Mouse (Mus musculus) liver, embryonic 12.5 days (tissue): ENCODE results near the gene Strap. TPM values are rescaled to one million over a fixed set of nuclear protein-coding genes. Genes with fewer than 3 reads are reported as not detected.

Experiments
- ATAC-seq: fragments of 200-750 bp; cut with Nextera tagmentation; 2 replicates; pipeline ENCODE4 v1.8.0; 2017; ENCODE audit warnings: moderate number of reproducible peaks, mild to moderate bottlenecking, moderate library complexity
- H3K27ac ChIP-seq: fragments of 300-500 bp; sonication (generic); 2 replicates; pipeline ENCODE4 v1.5.1; 2016; ENCODE audit warnings: mild to moderate bottlenecking
- H3K27me3 ChIP-seq: fragments of 300-500 bp; sonication (generic); replicated peaks from 2 replicates; pipeline ENCODE4 v1.6.1; 2016; ENCODE audit warnings: mild to moderate bottlenecking, moderate library complexity
- H3K36me3 ChIP-seq: fragments of 300-500 bp; sonication (generic); 2 replicates; pipeline ENCODE4 v1.6.1; 2016; ENCODE audit warnings: mild to moderate bottlenecking, moderate library complexity
- H3K4me1 ChIP-seq: fragments of 300-500 bp; sonication (generic); 2 replicates; pipeline ENCODE4 v1.6.1; 2016
- H3K4me2 ChIP-seq: fragments of 300-500 bp; sonication (generic); 2 replicates; pipeline ENCODE4 v1.6.1; 2016; ENCODE audit warnings: mild to moderate bottlenecking, moderate library complexity
- H3K4me3 ChIP-seq: fragments of 300-500 bp; sonication (generic); 2 replicates; pipeline ENCODE4 v1.5.1; 2016; ENCODE audit warnings: mild to moderate bottlenecking, moderate library complexity
- H3K9ac ChIP-seq: fragments of 300-500 bp; sonication (generic); 2 replicates; pipeline ENCODE4 v1.6.1; 2016; ENCODE audit warnings: mild to moderate bottlenecking, moderate library complexity
- H3K9me3 ChIP-seq: fragments of 300-500 bp; sonication (generic); replicated peaks from 2 replicates; pipeline ENCODE4 v1.6.1; 2016; ENCODE audit warnings: mild to moderate bottlenecking, moderate library complexity
- WGBS: fragments of 180-500 bp; shearing (Covaris S2); methylation state at CpG from one replicate; pipeline ENCODE4 v1.1.7; 2016; ENCODE audit not compliant: insufficient replicate concordance; 5-methylcytosine and 5-hydroxymethylcytosine counted together
- polyA plus RNA-seq: library from polyadenylated mRNA; unstranded; fragments of >200 nt; fragmentation: Nextera tagmentation; extraction: Ambion mirVana; gene quantifications from 2 replicates; pipeline ENCODE4 v1.2.1, GENCODE M21; 2016

The Strap gene
- polyA plus RNA-seq, 1 experiment from 2014 or later, result 130 TPM

DNA sequence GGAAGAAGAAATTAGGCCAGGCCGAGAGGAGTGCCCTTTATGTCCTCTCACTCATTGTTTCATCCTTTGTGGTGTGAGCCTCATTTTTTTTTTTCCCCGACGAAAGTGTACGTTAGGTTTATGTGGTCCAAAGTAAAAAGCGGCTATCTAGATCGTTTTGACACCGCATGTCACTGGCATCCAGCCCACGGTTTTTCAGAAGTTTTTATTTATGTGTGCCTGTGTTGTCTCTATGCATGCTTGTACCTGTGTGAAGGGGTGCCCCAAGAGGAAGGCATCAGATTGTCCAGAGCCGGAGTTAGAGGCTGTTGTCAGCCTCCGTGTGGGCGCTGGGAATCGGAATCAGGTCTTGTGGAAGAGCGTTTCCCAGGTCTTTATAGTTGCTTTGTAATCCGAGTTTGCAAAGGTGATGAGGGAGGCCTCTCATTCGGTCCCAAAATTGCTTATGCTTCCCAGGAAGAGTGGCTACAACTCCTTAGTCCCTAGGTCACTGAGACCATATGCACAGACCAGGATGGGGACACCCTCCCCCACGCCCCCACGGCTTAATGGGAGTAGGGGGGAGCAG, 877 bp downstream of the Strap start:
- H3K4me1 ChIP-seq, result peaks cover 34% of the 10 kb centered on the region
- peaks cover 41% of the 10 kb centered on the region for H3K36me3 ChIP-seq
- peak overlapping the region; percentile 87; the same call in 1 of the 2 replicates for H3K27ac ChIP-seq
- H3K27me3 ChIP-seq, result peaks cover 5% of the 10 kb centered on the region; the same call in 1 of the 2 replicates
- 5% methylated on average over 17 of the region's 17 CpGs for WGBS
- H3K9me3 ChIP-seq, result no peaks in the 10 kb centered on the region
- H3K9ac ChIP-seq, result peak overlapping the region; percentile 86
- H3K4me3 ChIP-seq, result peak overlapping the region; percentile 80
- no peak for ATAC-seq
- peak overlapping the region; percentile 87 for H3K4me2 ChIP-seq

DNA sequence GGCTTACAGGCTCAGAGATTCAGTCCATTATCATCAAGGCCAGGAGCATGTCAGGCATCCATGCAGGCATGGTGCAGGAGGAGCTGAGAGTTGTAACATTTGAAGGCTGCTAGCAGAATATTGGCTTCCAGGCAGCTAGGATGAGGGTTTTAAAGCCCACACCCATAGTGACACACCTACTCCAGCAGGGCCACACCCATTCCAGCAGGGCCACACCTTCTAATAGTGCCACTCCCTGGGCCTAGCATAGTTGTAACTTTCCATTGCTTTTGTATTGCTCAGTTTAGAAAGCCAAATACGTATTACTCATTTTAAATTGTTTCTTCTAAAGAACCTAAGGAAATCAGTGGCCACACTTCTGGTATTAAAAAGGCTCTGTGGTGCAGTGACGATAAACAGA, 6.1 kb downstream of the Strap start:
- 83% methylated on average over 2 of the region's 2 CpGs for WGBS
- no peak overlapping the region for H3K4me3 ChIP-seq
- H3K27ac ChIP-seq, result no peak overlapping the region
- ATAC-seq, result peak; percentile 86
- H3K9me3 ChIP-seq, result no peaks in the 10 kb centered on the region
- peaks cover 38% of the 10 kb centered on the region for H3K4me1 ChIP-seq
- peak overlapping the region; percentile 10; the same call in 1 of the 2 replicates for H3K4me2 ChIP-seq
- H3K9ac ChIP-seq, result no peak overlapping the region
- H3K36me3 ChIP-seq, result peaks cover 92% of the 10 kb centered on the region
- H3K27me3 ChIP-seq, result no peaks in the 10 kb centered on the region

DNA sequence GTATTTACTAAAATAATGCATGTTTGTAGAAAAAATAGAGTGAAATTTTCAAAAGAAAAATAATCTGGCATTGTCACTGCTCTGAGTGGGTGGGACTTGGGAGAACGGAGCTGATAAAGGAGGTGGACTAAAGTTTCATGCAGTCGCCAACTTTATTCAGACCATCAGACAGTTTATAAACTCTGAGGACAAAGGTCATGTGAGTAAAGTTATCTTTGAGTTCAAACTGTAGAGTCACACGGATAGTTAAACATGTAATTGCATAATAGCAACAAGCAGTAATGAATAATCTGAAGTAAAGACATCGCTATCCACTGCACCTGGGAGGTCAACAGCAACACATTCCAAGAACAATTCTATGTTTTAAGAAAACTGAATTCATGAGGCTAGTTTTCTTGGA, 9.8 kb downstream of the Strap start:
- Histone ChIP-seq H3K36me3 (peaks cover 96% of the 10 kb centered on the region), H3K4me3 (no peak overlapping the region), H3K9me3 (no peaks in the 10 kb centered on the region), H3K27ac (no peak overlapping the region), H3K9ac (no peak overlapping the region), H3K27me3 (no peaks in the 10 kb centered on the region), H3K4me1 (peaks cover 21% of the 10 kb centered on the region), H3K4me2 (no peak overlapping the region)
- WGBS, result 72% methylated on average over 4 of the region's 4 CpGs
- no peak for ATAC-seq

DNA sequence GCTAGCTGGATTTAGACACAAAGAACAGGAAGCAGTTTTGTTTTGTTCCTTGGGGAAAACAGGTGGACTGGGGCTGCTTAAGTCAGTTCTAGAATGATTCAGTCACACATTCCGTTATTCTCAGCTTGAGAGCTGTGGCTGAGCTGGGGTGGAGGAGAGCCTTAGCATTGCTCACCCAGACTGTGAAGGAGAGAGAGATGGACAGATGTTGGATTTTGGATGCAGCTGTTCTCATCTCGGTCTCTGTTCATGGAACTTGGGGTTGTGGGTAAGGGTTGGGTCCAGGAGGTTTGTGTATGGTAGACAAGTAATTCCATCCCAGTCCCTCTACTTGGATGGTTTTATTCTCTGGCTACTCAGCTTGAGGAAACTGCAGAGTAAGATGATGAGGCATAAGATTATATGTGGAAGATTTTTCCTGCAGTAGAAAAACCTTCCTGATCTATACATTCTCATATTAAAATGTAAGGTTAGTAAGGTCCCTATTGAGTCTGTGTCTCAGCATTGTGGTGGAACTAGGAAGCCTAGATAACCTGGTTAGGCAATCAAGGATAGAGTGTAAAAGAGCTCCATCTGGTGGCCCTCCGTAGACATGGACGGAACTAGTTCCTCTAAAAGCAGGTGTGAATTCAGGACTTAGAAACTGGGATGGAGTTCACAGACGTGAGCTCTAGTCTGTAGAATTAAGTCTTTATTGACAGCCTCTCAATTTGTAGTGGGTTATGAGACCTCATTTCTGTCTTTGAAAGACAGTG, 12.5 kb downstream of the Strap start:
- 71% methylated on average over 5 of the region's 5 CpGs for WGBS
- Histone ChIP-seq H3K4me3 (no peak overlapping the region), H3K9ac (no peak overlapping the region), H3K9me3 (no peaks in the 10 kb centered on the region), H3K27me3 (no peaks in the 10 kb centered on the region), H3K4me2 (no peak overlapping the region), H3K27ac (no peak overlapping the region), H3K36me3 (peaks cover 90% of the 10 kb centered on the region), H3K4me1 (0 out of 2 replicates have a peak, but pooled peaks cover 6% of the 10 kb centered on the region)
- ATAC-seq, result peak; percentile 65; the same call in 1 of the 2 replicates

DNA sequence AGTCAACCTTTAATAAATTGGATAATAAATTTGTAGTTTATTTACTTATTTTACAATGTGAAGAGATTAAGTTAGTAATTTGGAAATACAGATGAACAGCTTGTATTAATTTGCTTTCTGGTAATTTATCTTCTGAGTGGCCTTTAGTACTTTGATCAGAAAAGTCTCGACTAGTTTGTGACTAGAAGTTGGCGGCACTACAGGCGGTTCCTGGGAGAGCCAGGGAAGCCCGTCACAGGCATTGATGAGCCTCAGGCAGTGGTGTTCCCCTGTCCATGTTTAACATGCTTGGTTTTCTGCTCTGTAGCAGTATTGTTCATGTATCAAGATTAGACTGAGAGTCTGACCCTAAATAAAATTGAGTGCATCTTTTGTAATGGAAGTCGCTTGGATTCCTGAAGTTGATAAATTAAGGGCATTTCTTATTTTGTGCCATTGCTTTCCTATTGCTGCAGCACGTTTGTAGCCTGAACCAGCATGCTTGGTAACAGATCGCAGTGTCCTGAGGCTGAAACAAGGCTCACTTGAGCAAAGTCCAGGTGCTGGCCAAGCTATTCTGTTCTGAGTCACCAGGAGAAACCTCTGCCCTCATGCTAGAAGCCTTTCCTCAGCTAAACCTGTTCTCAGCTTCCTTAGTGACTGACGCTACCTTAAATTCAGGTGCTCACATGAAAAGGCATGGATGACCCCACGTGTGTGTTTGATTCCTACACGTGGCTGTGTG, 16.8 kb downstream of the Strap start:
- WGBS, result 80% methylated on average over 10 of the region's 10 CpGs
- no peaks in the 10 kb centered on the region for H3K9me3 ChIP-seq
- no peak overlapping the region for H3K9ac ChIP-seq
- H3K27ac ChIP-seq, result no peak overlapping the region
- no peak overlapping the region for H3K4me2 ChIP-seq
- H3K27me3 ChIP-seq, result no peaks in the 10 kb centered on the region
- no peak overlapping the region for H3K4me3 ChIP-seq
- ATAC-seq, result no peak
- peaks cover 22% of the 10 kb centered on the region for H3K4me1 ChIP-seq
- H3K36me3 ChIP-seq, result peaks cover 55% of the 10 kb centered on the region

DNA sequence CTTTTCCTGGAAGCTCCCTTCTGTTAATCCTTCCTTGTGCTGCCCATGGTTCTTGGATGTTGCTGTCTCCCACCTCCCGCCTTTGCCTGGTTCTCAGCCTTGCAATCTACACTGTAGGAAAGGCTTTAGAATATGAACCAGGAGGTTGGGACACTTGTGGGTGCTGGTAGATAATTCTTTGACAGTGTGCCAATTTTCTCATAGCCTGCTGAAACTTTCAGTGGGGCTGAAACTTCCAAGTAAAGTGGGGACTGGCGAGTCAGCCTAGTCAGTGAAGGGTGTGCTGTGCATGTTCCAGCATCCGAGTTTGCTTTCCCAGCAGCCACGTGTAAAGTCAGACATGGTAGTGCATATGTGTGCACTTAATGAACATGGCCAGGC, 17.4 kb downstream of the Strap start:
- WGBS, result 77% methylated on average over 4 of the region's 4 CpGs
- Histone ChIP-seq H3K36me3 (peaks cover 50% of the 10 kb centered on the region), H3K9me3 (no peaks in the 10 kb centered on the region), H3K4me2 (no peak overlapping the region), H3K4me3 (no peak overlapping the region), H3K27ac (no peak overlapping the region), H3K4me1 (peaks cover 22% of the 10 kb centered on the region), H3K27me3 (no peaks in the 10 kb centered on the region), H3K9ac (no peak overlapping the region)
- ATAC-seq, result no peak

DNA sequence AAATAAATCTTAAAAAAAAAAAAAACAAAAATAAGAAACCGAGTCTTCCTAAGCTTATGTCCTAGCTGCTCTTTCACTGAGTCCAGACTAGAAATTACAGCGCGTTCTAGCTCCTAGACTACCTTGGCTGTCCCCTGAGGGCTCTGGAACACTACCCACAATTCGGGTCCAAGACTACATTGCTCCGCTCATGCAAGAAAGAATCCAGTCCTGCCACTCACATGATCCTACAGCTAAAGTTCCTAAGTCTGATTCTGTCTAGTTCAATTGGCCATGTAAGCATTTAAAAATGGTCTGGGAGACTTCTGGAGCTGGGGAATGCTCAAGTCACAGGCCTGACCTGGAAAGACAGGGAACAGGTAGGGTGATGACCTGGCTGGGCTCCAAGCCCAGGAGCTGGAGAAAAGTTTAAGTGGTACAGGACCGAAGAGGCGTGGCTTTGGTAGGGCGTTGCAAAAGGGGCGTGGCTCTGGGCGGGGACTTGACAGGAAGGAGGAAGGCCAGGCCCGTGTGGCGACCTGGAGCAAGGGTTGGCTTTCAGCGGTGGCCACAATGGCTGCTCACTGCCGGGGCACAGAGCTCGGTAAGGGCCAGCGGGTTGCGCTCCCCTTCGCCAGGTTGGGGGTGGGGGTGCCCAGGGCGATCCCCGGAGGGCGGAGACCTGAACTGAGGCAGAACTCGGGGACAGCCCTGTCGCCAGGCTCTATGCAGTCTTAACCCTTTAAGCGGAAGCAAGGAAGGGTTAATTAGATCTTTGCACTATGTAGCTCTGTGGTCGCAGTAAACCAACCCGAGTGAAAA, 19.4 kb downstream of the Strap start, which contains the start of gene Dera:
TSS of gene Dera (plus strand) at position 491 of the 801 bp plus-strand sequence.
- 10% methylated on average over 26 of the region's 26 CpGs for WGBS
- peak; percentile 95 for ATAC-seq
- H3K9me3 ChIP-seq, result no peaks in the 10 kb centered on the region
- peaks cover 22% of the 10 kb centered on the region for H3K4me1 ChIP-seq
- H3K27ac ChIP-seq, result peak within 1 kb of the TSS; percentile 85
- peak within 1 kb of the TSS; percentile 76 for H3K4me2 ChIP-seq
- peaks cover 30% of the 10 kb centered on the region for H3K36me3 ChIP-seq
- H3K4me3 ChIP-seq, result peak within 1 kb of the TSS; percentile 83
- H3K9ac ChIP-seq, result peak within 1 kb of the TSS; percentile 83
- no peaks in the 10 kb centered on the region for H3K27me3 ChIP-seq

DNA sequence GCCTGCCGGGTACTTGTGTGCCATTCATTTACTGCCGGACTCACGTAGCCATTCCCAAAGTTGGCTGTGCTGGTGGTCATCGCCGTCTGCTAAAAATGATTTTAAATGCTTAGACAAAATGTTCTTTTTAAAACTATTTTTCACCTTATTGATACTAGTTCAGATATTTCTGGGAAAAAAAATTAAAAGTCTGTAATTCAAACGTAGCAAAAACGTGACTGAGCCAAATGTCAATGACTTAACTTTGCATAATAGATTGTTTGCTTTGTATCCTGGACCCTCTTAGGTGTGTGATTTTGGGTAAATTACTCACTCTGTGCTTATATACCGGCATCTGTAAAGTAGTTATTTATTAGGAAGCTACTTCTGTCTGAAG, 20.0 kb downstream of the Strap start:
- H3K9ac ChIP-seq, result peak overlapping the region; percentile 83

DNA sequence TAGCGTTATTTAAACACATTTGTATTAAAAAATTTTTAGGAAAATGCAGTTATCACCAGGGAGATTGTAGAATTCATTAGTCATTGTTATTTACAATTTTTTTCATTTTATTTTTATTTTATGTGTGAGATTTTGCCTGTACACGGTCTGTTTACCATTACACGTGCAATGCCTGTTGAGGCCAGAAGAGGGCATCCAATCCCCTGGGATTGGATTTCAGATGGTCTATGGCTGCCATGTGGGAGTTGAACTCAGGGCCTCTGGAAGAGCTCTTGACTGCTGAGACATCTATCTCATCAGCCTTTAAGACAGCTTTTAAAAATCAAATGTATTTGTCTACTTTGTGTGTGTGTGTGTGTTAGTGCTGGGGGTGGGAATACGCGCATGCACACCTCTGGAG, 21.4 kb downstream of the Strap start:
- H3K9me3 ChIP-seq, result no peaks in the 10 kb centered on the region
- no peaks in the 10 kb centered on the region for H3K27me3 ChIP-seq
- no peak overlapping the region for H3K4me2 ChIP-seq
- peaks cover 26% of the 10 kb centered on the region for H3K4me1 ChIP-seq
- WGBS, result 55% methylated on average over 5 of the region's 5 CpGs
- H3K9ac ChIP-seq, result no peak overlapping the region
- no peak overlapping the region for H3K27ac ChIP-seq
- H3K4me3 ChIP-seq, result no peak overlapping the region
- no peak for ATAC-seq
- H3K36me3 ChIP-seq, result peaks cover 14% of the 10 kb centered on the region

More for the DNA sequence above, 20.0 kb downstream of the Strap start:
- Histone ChIP-seq H3K27me3 (no peaks in the 10 kb centered on the region), H3K4me3 (peak overlapping the region; percentile 83), H3K27ac (peak overlapping the region; percentile 85), H3K9me3 (no peaks in the 10 kb centered on the region), H3K4me2 (peak overlapping the region; percentile 76), H3K4me1 (peaks cover 26% of the 10 kb centered on the region), H3K36me3 (peaks cover 24% of the 10 kb centered on the region)
- ATAC-seq, result no peak
- 5% methylated on average over 8 of the region's 8 CpGs for WGBS

DNA sequence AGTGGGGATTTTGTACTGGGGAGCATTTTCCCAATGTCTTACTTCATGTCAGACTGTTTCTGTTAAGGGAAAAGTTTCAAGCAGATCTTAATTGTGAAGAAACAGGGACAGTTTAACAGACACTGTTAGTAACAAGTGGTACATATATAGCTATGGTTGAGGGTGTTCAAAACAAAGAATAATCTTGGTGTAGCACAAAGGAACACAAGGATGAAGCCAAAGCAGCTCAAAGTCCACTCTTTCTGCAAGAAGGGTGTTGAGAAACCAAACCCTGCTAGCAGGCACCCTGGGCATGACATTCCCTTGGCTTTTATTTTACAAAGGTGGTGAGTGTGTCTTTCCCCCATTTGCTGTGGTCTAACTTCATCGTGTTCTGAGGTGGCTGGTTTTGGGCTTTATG, 23.0 kb downstream of the Strap start:
- Histone ChIP-seq H3K4me3 (no peak overlapping the region), H3K4me1 (peaks cover 24% of the 10 kb centered on the region), H3K9ac (no peak overlapping the region), H3K4me2 (no peak overlapping the region), H3K27me3 (no peaks in the 10 kb centered on the region), H3K9me3 (no peaks in the 10 kb centered on the region), H3K36me3 (no peaks in the 10 kb centered on the region), H3K27ac (no peak overlapping the region)
- no peak for ATAC-seq
- WGBS, result 85% methylated on average over 1 of the region's 1 CpGs

DNA sequence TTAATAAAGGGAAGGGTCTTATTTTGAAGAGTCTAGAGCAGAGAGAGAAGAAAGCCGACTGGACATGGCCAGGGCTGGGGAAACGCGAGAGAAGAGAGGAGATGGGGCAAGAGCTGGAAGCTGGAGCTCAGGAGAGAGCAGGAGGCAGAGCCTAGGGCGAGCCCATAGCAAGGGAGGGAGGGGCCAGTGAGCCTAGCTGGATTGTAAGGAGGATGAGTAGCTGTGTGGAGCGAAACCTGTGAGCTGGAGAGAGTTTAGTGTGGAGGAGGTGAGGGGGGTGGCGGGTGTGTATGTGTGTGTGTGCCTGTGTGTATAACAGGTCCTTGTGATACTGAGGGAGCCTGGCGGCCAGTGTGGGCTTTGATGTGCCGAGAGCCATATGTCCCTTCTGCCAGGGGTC, 24.8 kb downstream of the Strap start:
- no peak overlapping the region for H3K9ac ChIP-seq
- H3K36me3 ChIP-seq, result no peaks in the 10 kb centered on the region
- H3K4me2 ChIP-seq, result no peak overlapping the region
- peak; percentile 19; the same call in 1 of the 2 replicates for ATAC-seq
- no peak overlapping the region for H3K4me3 ChIP-seq
- H3K27ac ChIP-seq, result no peak overlapping the region
- whole genome bisulfite sequencing, result 69% methylated on average over 8 of the region's 8 CpGs
- H3K9me3 ChIP-seq, result no peaks in the 10 kb centered on the region
- H3K27me3 ChIP-seq, result no peaks in the 10 kb centered on the region
- peaks cover 16% of the 10 kb centered on the region for H3K4me1 ChIP-seq
